In the genomic region with DNA sequence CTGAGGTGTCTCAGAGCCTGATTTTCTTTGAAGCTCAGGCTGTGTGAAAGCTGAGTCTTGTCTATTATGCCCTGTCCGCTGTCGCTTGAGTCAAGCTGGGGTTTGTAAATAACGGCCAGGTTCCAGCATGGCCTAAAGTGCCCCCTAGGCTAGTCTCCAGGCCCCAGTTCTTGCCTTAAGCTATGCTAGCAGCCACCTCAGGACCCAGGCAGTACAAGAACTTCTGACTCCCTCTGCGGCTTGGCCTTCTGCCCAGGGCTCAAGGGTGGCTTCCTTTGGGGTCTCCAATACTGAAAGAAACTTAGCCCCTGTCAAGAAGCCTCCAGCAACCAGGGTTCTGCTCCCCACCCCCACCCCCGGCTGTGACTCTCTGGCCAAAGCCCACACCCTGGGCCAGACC, we compare ENCODE assay signal across 11 mouse cellular contexts. TPM values are rescaled to one million over a fixed set of nuclear protein-coding genes. Genes with fewer than 3 reads are reported as not detected.
DNase-seq lines count a peak whose midpoint lies in the region; ATAC-seq and TF ChIP-seq lines count a peak whose summit lies in the region.
"Had no signal": no experiment of that assay in that cellular context is flagged by ENCODE, and none has a peak within 500 bp of the region (broad histone marks: within the 10 kb centered on the region; RNA-seq: fewer than 3 reads in every experiment).

No protein-coding gene starts in this region.

- no peak overlapping the region for H3K4me2 ChIP-seq in lung, postnatal 0 days (replicated peaks; ENCODE audit: low read depth, low read length)
- peak overlapping the region; percentile 7; the same call in 1 of the 2 replicates for H3K4me2 ChIP-seq in stomach, embryonic 16.5 days (ENCODE audit: low read depth, low read length)

- no peak for DNase-seq in heart, embryonic 10.5 days (ENCODE audit: low spot score)
- DNase-seq in heart, adult 9 months (ENCODE audit: low spot score in 2 of 2) = no peak
- DNase-seq in lung, postnatal 0 days (ENCODE audit: low spot score) = no peak
- no peak for DNase-seq in lung, postnatal 36 days
- peak; percentile 64 for DNase-seq in kidney, postnatal 10 days
- DNase-seq in right cerebral cortex, postnatal 25 days = no peak
- no peak for DNase-seq in left cerebral cortex, adult 9 months (ENCODE audit: low spot score in 2 of 2)
- DNase-seq: cerebellum, adult 8-10 months had no signal

- no peaks in the 10 kb centered on the region for H3K9me3 ChIP-seq in heart, embryonic 10.5 days
- H3K9me3 ChIP-seq in lung, postnatal 0 days (ENCODE audit: low read length) = no peaks in the 10 kb centered on the region
- H3K9me3 ChIP-seq in stomach, embryonic 16.5 days (replicated peaks; ENCODE audit: control insufficient read depth, low read length) = no peaks in the 10 kb centered on the region

- no peak for TF ChIP-seq EP300 in lung, postnatal 0 days (IDR thresholded peaks at IDR 0.05)

- peak overlapping the region; percentile 82 for H3K27ac ChIP-seq in heart, embryonic 10.5 days
- peak overlapping the region; percentile 68 for H3K27ac ChIP-seq in lung, postnatal 0 days (ENCODE audit: low read length)
- H3K27ac ChIP-seq in stomach, embryonic 16.5 days (ENCODE audit: low read length) = peak overlapping the region; percentile 84

- 0 out of 2 replicates have a peak overlapping the region, but pooled peaks have one; percentile 5 for H3K9ac ChIP-seq in lung, postnatal 0 days (replicated peaks; ENCODE audit: low read depth)
- H3K9ac ChIP-seq in stomach, embryonic 16.5 days (ENCODE audit: low read length) = no peak overlapping the region

- no peaks in the 10 kb centered on the region for H3K27me3 ChIP-seq in heart, embryonic 10.5 days (ENCODE audit: insufficient read depth, poor library complexity, severe bottlenecking)
- H3K27me3 ChIP-seq in lung, postnatal 0 days (replicated peaks; ENCODE audit: insufficient read depth, low read length) = no peaks in the 10 kb centered on the region
- H3K27me3 ChIP-seq in stomach, embryonic 16.5 days (ENCODE audit: control insufficient read depth, insufficient read depth, low read length) = no peaks in the 10 kb centered on the region

- TF ChIP-seq CTCF in lung, postnatal 0 days (IDR thresholded peaks at IDR 0.05) = no peak

- no peaks in the 10 kb centered on the region for H3K36me3 ChIP-seq in heart, embryonic 10.5 days
- H3K36me3 ChIP-seq in lung, postnatal 0 days (ENCODE audit: insufficient read depth, low read length) = peaks cover 4% of the 10 kb centered on the region; the same call in 1 of the 2 replicates
- H3K36me3 ChIP-seq in stomach, embryonic 16.5 days (ENCODE audit: control insufficient read depth, insufficient read depth, low read length) = no peaks in the 10 kb centered on the region

- ATAC-seq in lung, postnatal 0 days = no peak
- ATAC-seq in stomach, embryonic 16.5 days (ENCODE audit: insufficient read depth, low FRiP score) = no peak

- no peak overlapping the region for H3K4me3 ChIP-seq in heart, embryonic 10.5 days
- H3K4me3 ChIP-seq in lung, postnatal 0 days (ENCODE audit: low read depth, low read length) = no peak overlapping the region
- H3K4me3 ChIP-seq in stomach, embryonic 16.5 days (replicated peaks; ENCODE audit: low read length) = no peak overlapping the region
- H3K4me3 ChIP-seq: erythroblast, embryonic 14.5 days had no signal

- 87% methylated on average over 5 of the region's 5 CpGs for WGBS in heart, embryonic 10.5 days
- 76% methylated on average over 5 of the region's 5 CpGs for WGBS in lung, postnatal 0 days
- 78% methylated on average over 5 of the region's 5 CpGs for WGBS in stomach, embryonic 16.5 days

- H3K4me1 ChIP-seq in heart, embryonic 10.5 days = peaks cover 84% of the 10 kb centered on the region
- peaks cover 19% of the 10 kb centered on the region for H3K4me1 ChIP-seq in lung, postnatal 0 days (ENCODE audit: insufficient read depth, low read depth, low read length)
- peaks cover 72% of the 10 kb centered on the region for H3K4me1 ChIP-seq in stomach, embryonic 16.5 days (ENCODE audit: control insufficient read depth, insufficient read depth, low read length)

RNA-seq across cellular contexts. Expression of a gene that starts 15.9 kb away (rescaled TPM):
- polyA plus RNA-seq in heart, embryonic 10.5 days (2016; fragmentation: Nextera tagmentation; extraction: Ambion mirVana) = 2.7 and 5.2 TPM in 2 replicates
- 159 and 168 TPM in 2 replicates for polyA plus RNA-seq in lung, postnatal 0 days (2015; fragmentation: Nextera tagmentation; extraction: Ambion mirVana)
- polyA plus RNA-seq in stomach, embryonic 16.5 days (2015; fragmentation: Nextera tagmentation; extraction: Ambion mirVana) = 34.9 and 39.3 TPM in 2 replicates
- polyA plus RNA-seq: erythroblast, embryonic 14.5 days had no signal

RNA-seq across cellular contexts. Expression of a gene that starts 28.6 kb away (rescaled TPM):
- not detected in 2 replicates for polyA plus RNA-seq in heart, embryonic 10.5 days (2016; fragmentation: Nextera tagmentation; extraction: Ambion mirVana)
- 0.13 TPM in 1 of 2 replicates, not detected in the other for polyA plus RNA-seq in lung, postnatal 0 days (2015; fragmentation: Nextera tagmentation; extraction: Ambion mirVana)
- not detected in 2 replicates for polyA plus RNA-seq in stomach, embryonic 16.5 days (2015; fragmentation: Nextera tagmentation; extraction: Ambion mirVana)
- polyA plus RNA-seq: erythroblast, embryonic 14.5 days; hindbrain, embryonic 11.5 days had no signal

RNA-seq across cellular contexts. Expression of a gene that starts 29.7 kb away (rescaled TPM):
- polyA plus RNA-seq in heart, embryonic 10.5 days (2016; fragmentation: Nextera tagmentation; extraction: Ambion mirVana) = 5.4 and 5.6 TPM in 2 replicates
- polyA plus RNA-seq in lung, postnatal 0 days (2015; fragmentation: Nextera tagmentation; extraction: Ambion mirVana) = 6.6 and 7.4 TPM in 2 replicates
- polyA plus RNA-seq in stomach, embryonic 16.5 days (2015; fragmentation: Nextera tagmentation; extraction: Ambion mirVana) = 11.6 and 12.1 TPM in 2 replicates
